Mouse (Mus musculus): ENCODE data around the gene Sept10. TPM values are rescaled to one million over a fixed set of nuclear protein-coding genes. Genes with fewer than 3 reads are reported as not detected.
A peak's percentile ranks its signal among the peaks of the same experiment; 100 is the strongest.

Sept10 gene
- polyA plus RNA-seq, 2 experiments from 2014 or later: 2.9 to 3.1 TPM

DNA sequence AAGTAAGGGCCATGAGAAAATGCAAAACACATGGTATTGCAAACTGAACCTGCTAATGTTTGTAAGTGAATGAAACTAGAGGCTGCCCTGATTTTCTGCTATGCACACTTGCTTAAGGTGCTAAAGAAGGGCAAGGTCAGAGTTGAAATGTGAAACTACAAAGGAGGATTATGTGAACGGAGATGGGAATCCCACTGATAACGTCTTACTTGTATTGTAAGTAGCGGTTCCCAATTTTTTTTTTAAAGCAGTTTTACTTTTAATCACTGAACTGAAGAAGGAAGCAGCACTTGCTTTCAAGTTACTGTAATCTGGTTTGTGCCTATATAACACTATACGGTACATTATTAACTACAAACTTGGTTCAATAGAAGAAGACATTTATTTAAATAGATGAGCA, 2.2 kb upstream of the Sept10 start:
- no peak for ATAC-seq

DNA sequence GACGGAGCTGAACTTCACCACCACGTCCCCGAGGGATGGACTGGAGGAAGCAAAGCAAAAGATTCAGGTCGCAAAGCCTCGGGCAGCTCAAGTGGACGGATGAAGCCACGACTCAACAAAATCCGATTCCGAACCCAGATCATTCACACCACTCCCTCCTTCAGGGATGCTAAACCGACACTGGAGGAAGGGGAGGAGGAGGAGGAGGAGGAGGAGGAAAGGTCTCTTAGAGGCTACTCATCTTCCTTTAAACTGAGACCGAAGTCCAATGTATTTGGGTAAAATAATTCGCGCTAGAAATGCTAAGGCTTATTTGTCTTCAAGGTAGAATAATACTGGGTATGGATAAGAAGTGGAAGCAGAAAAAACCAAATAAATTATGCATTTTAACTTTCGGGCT, 1.7 kb upstream of the Sept10 start:
- no peak for ATAC-seq

DNA sequence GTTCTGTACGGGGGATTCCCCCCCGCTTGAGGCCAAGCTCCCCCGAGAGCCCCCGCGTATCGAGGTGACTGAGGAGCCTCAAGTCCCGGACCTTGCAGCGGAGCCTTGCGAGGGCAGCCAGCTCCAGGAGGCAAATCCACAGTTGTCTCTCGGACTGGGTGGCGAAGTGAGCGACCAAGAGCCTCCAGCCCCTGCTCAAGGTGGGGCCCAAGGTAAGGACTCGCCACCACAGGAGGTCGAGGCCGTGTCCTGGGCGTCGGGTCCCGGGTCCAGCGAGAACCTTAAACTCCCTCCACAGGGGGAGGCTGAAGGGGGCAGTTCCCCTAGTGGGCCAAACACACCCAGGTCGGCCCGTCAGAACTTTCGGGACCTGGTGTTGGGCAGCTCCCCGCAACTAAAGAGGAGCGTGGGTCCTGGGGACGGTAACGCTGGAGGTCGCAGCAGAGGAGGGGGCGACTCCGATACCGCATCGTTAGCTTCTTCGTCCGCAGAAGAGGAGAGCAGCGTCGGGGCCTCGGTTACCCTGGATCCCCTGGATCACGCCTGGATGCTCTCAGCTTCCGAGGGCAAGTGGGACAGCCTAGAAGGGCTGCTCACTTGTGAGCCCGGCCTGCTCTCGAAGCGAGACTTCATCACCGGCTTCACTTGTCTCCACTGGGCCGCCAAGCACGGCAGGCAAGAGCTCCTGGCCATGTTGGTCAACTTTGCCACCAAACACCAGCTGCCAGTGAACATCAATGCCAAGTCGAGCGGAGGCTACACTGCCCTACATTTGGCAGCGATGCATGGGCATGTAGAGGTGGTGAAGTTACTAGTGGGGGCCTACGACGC, 839 bp upstream of the Sept10 start:
- ATAC-seq: peak; percentile 16

DNA sequence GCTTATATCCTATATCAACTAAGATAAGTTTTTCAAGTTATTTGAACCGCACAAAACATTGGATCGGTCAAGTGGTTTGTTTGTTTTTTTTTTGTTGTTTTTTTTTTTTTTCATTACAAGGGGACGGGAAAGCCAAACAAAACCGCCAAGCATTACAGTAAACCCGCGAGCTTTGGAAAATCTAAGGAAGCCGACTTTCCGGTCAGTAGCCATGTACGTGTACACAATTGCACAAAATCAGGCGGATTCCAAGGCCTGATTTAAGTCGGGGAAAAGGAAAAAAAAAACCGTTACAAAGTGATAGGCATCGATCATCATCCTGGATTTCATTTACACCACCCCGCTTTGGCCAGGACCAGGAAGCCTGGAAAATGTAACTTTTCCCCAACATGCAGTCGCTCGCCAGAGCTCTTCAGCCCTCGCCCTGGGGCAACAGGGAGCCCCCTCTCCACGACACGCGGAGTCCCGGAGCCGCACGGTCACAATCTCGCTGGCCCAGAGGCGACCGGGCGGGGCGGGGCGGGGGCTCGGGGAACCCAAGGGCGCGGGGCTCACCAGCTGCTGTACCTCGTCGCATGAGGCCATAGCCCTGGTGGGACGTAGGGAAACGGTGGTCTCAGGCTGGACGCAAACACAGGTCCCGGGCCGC, 699 bp downstream of the Sept10 start:
- peak; percentile 15 for ATAC-seq

DNA sequence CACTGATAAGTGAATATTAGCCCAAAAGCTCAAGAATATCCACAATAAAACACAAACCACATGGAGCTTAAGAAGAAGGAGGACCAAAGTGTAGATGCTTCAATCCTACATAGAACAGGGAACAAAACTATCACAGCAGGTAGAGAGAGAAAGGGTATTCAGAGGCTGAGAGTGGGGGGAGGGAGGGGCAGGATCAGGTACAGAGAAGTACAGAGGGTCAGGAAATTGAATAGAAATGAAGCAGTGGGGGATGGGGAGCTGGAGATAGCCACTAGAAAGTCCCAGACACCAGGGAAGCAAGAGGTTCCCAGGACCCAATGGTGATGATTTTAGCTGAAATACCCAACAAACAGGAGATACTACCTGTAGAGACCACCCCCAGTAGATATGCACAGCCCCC, 21.6 kb downstream of the Sept10 start:
- ATAC-seq: no peak

DNA sequence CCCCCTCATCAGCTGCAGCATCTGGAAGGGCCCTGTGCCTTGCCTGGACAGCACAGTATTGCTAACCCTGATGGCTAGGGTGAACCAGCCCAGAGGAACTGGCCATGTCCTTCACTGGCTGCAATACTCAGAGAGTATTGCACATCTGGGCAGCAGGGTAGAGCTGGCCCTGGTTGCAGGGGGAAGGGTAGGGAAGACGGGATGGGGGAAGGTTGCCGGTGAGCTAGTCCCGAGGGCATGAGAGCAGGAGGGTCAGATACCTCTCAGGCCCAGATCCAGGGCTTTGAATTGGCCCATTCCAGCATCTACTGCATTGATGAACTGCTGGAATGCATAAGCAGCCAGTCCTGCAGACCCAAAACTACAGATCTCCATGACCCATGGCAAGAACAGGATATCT, 24.9 kb downstream of the Sept10 start:
- no peak for ATAC-seq

DNA sequence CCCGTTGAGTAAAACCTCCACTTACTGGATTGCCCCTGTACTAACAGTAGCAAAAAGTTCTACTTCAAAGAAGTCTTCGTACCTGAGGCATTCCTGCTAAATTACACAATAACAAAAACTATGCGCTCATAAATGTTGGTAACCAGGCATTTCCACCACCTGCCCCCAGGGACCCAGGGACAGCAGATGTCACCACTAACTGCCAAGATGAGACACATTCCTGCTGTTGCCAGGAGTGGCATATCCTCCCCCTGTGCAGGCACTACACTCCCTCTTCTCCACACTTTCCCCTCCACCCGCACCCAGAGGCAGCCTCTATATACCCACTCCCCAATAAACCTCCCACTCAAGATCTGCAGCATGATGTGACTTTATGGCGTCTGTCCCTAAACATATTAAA, 26.8 kb downstream of the Sept10 start:
- ATAC-seq: no peak

DNA sequence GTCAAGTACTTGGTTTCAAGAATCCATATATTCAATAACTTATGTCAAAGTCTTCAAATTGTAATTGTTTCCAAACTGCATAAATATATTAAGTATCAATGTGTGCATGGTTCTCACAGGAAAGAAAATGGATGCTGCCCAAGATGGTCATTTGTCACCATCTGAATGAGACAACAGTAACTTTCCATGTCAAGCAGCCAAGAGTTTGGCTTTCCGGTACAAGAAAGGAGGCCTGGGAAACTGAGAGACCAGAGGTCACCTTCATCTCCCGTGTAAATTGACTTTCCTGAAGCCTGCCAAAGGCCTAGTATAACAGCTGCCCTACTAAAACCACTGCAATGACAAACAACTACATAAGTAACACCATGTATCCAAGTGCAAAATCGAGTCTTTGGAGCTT, 39.3 kb downstream of the Sept10 start:
- no peak for ATAC-seq

DNA sequence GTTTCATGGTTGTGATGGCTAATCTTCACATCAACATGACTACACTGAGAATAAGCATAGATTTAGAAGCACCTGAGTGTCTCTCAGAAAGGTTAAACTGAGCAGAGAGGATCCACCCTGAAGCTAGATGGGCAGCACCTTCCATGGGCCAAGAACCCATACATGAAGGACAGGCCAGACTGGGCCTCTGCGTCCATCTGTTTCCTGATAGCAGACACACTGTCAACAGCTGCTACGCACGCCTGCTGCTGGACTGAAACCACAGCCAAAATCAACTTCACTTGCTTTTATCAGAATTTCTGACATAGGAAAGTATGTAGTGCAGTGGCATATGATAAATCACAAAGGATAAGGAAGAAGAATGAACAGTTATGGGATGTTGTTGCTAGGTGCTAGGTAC, 42.0 kb downstream of the Sept10 start:
- no peak for ATAC-seq

DNA sequence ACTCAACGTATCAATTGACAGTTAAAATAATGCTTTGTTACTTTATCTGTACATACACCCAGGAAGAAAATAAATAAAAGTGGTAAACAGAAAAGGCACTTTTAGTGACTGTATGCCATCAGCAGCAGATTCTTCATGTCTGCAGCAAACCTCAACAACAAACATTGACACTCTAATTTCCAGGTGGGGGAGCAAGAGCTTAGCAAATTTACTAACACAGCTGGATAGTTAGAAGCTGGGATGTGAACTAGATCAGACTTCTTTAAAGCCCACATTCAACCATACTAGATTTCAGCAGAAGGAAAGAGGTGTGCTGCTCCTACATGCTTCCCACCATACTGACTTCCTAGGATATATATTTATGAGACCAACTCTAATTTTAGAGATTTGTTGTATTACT, 49.1 kb downstream of the Sept10 start:
- no peak for ATAC-seq

DNA sequence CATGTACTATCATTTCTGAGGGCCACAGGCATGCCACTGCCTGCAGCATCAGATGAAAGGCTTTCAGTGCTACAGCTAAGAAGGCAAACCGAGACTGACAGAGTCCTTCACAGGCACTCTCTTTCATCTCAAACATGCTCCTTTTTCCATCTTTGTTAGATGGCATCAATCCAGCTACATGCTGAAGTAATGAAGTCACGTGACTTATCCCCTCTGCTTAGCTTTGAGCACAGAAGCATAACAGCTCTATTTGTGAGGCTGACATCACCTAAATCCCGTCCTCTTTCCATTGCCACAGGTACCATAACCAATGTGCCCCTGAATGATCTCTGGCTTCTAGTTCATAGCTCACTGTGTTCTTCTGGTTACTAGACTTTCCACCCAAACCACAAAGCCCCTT, 50.6 kb downstream of the Sept10 start:
- no peak for ATAC-seq

DNA sequence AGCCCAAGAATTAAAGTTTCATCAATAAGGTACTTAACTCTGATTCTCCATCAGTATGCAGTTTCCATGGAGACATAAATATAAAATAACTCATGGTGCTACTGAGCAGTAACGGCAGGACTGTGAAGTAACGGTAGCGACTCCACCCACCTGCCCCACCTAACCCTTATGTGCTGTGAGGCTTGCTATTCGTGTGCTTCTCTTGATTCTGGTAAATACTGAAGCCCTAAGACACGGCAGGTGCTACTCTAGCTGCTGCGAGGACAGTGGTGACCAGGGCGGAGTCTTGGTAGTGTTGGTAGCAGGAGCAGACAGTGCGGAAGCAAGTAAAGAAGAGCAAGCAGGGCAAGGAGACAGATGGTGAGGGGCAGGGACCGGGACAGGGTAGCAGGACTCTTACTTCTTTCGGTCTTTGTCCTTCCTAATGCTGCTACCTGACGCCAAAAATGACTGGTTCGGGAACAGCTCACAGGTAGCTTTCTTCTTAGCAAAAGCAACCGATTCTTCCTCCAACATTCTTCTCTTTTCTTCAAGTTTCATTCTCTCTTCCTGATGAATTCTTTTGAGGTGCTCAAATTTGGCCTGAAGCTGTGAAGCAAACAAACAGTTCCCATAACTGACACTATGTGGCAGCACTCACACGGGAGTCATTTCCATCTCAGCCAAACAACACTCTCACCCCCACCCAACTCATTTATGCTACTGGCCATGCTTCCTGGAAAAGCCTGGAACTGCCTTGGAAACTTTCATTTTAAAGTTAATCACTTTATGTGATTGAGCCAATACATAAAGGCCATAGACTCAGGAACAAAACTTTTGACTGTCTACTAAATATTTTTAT, 55.3 kb downstream of the Sept10 start:
- ATAC-seq: no peak

DNA sequence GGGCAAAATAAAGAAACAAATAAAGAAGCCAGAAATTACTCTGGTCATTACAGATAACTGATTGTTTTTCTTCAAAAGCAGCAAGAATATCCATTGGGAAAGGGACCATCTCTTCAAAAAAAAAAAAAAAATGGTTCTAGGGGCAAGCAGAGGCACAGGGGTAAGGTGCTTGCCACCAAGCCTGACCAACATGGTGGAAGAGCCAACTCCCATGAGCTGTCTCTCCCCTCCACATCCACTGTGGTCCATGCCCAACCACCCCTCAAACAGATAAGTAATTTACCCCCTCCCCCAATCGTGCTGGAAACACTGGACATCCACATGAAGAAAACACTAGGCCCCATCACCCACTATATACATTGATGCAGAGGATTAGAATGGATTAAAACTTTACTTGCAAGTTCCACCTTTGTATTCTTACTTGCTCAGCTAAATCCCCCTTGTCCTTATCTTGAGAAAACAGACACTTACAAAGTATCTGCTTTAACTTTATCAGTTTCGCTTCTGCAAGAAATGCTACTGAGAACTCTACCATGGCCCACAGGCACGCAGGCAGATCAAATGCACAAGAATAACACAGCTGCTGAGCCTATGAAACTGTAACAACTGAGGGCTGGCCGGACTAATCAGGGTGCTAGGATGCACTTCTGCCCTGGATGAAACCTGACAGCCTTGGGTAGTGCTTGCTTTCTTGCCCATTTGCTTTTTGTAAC, 59.3 kb downstream of the Sept10 start:
- no peak for ATAC-seq

DNA sequence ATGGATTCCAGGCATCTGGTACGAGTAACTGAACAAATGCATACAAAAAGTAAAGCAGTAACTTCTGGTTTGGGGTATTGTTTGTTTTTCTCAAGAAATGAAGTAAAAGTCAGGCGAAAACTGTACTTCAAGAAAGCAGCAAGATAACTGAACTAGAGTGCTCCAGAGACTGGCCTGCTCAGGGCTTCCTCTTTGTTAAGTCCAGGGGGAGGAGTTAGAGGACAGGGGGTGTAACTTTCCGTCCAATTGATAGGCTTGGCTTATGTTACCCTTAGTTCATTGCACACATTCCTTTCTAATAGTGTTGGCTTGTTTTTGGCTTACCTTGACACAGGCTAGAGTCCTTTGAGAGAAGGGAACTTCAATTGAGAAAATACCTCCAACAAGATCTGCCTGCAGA, 63.0 kb downstream of the Sept10 start:
- ATAC-seq: no peak

DNA sequence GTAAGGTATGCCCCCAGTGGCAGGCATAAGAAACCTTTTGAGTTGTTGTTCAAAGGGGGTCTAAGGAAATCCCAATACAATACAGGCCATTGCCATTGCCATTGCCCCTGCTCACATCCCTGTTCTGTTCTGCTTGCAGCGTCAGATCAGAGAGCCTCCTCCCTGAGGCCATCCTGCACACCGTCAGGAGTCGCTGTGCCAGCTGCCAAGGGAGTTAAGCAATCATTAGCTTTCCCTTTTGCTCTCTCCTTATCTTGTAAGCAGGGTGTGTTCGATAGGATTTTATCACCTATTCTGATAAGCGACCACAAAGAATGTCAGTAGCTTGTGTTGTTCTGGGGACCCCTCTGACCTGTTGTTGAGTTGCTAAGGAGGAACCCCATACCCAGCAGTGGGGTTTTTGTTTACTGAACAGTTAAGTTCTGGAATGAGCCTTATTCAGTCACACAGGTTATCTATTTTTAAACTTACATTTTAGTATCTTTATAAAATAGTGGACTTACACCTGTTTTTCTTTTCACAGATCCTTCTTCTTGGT, 69.0 kb downstream of the Sept10 start:
- ATAC-seq: no peak

DNA sequence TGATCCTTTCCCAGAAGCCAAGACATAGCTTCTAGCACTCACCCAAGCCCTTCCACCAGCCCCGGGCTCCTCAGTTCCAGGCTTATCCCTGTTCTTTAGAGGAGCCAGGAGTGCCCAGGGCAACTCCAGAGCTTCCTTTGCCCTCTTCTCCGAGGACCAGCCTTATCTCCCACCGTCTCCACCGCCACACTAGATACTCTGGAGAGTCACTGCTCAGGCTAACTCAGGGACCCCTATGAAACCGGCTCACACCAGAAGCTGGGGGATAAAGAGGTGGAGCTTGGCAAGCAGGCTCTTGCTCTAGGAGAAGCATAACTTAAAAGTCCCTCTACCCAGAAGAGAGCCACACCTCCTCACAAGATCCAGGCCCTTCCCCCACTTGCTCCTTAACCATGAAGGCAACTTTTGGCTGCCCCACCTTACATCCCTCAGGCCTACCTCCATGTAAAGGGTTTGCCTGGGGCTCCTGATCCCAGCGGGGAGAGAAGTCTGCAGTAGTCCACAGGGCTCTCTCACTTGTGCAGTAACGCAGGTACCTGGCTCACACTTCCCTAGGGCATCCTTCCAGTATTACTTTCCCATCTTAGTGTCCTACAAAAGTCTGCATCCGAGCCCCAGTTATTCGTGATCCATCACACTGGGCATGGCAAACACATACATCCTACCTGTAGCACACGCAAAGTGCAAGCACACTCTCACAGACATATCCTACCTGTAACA, 70.5 kb downstream of the Sept10 start:
- no peak for ATAC-seq

DNA sequence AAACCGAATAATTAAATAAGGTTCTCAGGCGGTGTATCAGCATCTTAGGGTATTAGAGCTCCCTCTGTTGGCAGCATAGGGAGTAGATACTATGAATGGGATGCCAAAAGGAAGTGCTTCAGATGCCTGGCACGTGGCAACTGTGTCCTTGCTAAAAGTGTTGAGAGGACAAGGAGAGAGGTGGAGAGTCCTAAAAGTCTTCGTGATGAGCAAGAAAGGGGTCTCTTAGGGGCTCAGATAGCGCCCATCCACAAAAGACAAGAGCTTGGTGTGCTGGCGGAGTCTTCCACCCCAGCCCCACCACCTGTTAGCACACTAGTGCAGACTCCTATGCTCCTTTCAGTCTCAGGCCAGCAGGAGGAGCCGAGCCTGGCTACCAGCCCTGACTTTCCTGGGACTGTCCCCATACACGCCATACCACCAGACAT, 71.7 kb downstream of the Sept10 start:
- ATAC-seq: no peak

DNA sequence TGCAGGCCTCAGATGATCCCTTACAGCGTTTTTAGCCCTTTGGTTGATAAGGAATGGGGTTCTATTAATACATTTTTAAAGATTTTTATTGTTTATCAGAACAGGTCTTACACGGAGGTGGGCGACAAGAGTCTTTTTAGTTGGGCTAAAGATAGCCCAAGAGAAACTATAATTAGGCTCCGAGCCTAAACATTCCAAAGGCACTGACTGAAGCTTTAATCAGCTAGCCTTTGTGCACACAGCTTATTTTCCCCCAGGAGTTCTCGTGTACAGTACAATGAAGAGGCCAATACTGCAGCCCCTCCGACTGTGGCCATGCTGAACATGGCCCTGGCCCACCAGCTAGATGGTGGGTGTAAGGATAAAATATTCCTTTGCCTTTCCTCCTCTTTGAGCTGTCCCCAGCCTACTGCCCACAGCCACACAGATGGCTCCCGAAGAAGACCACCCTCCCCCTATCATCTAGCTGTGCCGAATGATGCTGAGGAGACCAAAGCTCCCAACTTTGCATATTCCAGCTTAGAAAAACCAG, 88.1 kb downstream of the Sept10 start:
- no peak for ATAC-seq

DNA sequence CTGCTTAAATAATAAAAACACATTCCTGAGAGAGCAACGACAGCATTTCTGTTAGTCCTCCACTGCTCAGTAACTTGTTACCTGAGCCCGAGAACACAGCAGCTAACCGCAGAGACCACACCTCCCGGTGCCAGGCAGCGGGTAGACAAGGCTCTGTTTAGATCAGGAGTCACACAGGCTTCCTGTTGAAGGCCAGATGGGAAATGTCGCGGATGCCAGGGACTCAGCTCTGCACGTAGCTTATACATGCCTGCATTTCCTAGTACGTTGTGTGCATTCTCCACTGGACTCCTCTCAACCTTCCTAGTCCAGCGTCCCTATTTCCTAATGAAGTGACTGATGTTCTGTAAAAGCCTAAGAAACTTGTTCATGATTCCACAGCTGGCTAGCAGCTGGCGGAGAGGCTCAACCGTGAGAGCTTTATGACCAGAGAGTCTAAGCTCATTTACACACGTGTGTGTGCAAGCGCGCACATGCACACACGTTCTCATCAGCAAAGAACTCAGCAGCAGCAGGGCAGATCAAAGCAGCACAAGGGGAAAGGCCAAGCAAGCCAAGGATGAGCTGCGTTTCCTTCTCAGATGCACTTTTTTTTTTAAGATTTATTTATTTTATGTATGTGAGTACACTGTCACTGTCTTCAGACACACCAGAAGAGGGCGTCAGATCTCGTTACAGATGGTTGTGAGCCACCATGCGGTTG, 89.6 kb downstream of the Sept10 start:
- no peak for ATAC-seq

DNA sequence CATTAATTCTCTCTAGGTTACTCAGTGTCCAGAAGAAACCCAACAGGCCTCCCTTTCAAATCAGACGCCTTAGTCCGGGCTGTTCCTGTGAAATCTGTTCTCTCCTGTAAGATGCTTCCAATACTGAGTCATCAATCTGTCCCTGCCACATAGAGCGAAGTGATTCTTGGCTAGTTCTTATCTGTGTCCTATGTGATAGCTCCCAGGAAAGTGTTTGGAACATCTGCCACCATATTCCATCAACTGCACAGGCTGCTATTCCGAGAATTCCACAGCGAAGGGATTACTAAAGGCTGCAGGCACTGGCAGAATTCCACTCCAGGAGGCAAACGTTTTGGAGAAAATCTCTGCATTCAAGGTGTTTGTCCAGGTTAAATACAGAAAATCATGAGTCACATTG, 94.0 kb downstream of the Sept10 start:
- no peak for ATAC-seq

DNA sequence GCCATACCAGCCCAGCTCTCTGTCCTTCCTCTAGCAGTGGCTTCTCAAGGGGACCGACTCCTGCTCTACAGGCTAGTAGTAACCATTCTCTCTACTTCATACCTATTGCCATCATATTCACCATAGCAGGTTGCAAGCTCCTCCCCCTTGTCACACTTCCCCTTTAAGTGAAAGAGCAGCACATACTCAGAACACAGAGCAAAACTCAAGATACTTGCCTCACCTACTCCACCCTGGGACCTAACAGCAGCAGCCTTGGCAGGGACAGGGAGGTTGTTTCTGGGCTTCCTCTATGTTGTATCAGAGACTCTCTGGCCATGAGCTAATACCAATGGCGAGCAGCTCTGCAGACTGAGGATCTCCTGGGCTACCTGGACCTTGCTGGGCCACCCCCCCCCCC, 96.2 kb downstream of the Sept10 start:
- no peak for ATAC-seq
